Mouse (Mus musculus) cerebellum, adult 11-12 months (tissue): ENCODE results near the gene Gfy.

Source experiments
- DNase-seq: peaks from one replicate; pipeline ENCODE4 v3.0.0; 2022

Gene Gfy

DNA sequence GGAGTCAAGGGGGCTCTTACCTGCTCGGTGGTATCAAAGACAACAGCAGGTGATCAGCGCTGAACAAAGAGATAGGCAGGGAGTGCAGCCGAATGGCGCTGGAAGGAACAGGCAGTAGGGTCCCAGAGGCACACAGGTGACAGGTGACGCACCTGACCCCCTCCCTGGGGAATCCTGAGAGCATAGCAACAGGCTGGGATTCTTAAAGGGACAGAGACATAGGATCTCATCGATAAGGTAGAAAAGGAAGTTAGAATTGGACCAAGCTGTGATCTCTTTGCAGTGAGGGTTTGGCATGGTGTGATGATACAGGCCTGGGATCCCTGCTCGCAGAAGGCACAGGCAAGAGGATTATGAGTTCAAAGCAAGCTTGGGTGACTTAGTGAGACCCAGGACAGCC is at the start of gene Gfy:
Gene Gfy (minus strand): TSS at position 101 of the 400 bp plus-strand sequence.
- DNase-seq, result no peak

DNA sequence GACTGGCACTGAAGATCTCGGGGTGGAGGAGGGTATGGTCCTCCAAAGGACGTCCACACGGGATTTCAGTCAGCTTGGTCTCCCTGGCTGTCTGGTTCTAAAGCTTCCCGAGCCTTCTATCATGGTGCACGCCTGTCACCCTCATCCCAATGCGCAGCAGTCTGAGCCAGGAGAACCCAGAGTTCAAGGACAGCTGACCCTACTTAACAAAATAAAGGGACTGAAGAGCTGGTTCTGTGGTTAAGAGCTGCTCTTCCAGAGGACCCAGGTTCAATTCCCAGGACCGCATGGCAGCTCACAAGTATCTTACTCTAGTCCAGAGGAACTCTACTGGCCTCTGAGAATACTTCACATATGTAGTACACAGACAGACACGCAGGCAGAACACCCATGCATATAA is 49.7 kb upstream of the Gfy start:
- no peak for DNase-seq

DNA sequence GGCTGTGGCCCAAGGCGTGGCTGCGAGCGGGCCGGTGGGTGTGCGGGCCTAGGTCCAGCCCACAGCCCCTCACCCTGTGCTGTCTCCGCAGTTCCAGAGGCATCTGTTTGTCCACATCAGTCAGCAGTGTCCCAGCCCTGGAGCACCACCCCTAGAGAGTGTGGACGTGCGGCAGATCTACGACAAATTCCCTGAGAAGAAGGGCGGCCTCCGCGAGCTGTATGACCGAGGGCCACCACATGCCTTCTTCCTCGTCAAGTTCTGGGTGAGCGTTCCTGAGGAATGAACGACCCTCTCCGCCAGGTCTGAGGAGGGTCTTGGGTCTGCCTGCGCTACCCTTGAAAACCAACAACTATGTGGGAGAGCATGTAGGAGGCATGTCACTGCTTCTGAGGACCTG is 49.2 kb upstream of the Gfy start:
- DNase-seq, result no peak

DNA sequence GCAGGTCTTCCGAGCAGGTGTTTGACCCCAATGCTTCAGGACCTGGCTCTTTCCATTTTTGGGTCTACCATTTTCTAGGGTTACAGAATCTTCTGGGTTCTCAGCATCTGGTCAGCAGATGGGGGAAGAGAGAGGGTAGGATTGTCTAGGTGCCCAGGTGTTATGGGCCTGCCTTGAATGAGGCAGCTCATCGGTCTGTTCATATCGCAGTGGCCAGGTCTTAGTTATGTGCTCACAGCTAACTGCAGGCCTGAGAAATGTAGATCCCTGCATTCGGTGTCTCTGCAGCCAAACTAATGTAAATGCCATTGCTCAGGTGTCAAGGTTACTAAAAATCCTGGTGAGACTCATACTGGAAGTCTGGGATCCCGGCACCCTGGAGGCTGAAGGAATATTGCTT is 47.1 kb upstream of the Gfy start:
- DNase-seq, result no peak

DNA sequence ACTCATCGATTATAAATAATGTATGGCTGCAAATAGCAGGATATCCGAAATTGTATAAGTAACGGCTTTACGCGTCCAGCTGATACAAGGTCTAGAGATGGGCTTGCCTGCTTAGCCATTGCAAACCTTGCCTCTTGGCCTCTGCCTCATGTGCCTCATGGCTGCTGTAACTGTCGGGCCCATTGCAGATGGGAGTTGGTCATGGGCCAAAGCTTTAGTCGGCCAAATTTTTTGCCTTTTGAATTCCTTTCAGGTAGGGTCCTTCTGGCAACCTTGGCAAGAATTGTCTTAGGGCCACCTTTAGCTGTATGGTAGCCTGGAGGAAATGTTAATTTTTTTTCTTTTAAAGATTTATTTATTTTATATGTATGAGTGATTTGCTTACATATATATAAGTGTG is 45.5 kb upstream of the Gfy start:
- no peak for DNase-seq

DNA sequence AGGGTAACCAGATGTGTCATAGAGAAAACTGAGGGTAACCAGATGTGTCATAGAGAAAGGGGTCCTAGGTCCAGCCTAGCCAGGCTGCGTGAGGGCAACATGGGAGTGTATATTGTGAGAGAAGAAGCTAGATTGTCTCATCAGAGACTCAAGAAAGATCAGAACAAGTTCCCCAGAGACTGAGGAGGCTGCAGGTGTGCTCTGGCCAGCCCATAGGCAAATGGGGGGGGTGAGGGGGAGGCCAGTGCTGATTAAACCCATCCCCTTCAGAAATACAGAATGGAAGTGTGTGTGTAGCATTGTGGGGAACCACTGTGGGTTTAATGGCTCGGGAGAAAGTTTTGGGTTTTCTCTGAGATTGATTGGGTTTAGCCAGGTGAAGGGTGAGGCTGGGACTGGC is 42.3 kb upstream of the Gfy start:
- DNase-seq, result no peak

DNA sequence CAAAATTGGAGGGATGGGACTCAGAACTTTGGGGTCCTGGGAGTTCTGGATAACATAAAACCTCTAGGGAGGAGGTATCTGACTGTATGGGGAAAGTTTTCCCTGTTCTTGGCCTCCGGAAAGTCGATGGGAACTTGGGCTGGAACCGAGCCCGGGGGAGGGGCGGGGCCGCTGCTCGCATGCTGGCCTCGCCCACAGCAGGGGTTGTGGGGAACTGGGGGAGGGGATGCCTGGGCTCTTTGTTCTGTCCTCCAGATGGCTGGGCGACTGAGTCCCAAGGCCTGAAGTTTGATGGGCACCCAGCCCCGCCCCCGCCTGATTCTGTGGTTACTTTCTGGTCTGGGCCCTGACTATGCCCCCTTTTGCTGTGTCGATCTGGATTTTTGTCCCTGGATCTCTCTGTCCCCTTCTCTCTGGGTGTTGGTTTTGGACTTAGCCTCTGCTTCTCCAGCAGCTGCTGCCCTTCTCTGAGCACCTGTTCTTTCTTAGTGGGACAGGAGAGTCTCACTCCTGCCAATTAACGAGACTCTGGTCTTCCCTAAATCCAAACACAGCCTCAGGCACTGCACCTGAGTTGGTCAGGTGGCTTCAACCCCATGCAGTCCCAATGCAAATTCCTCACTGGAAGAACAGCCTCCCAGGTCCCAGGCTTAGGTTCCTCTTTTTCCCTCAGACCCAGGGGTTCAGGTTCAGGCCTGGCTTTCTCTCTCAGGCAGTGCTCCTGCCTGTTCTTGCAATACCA is 37.2 kb upstream of the Gfy start:
- DNase-seq, result no peak

DNA sequence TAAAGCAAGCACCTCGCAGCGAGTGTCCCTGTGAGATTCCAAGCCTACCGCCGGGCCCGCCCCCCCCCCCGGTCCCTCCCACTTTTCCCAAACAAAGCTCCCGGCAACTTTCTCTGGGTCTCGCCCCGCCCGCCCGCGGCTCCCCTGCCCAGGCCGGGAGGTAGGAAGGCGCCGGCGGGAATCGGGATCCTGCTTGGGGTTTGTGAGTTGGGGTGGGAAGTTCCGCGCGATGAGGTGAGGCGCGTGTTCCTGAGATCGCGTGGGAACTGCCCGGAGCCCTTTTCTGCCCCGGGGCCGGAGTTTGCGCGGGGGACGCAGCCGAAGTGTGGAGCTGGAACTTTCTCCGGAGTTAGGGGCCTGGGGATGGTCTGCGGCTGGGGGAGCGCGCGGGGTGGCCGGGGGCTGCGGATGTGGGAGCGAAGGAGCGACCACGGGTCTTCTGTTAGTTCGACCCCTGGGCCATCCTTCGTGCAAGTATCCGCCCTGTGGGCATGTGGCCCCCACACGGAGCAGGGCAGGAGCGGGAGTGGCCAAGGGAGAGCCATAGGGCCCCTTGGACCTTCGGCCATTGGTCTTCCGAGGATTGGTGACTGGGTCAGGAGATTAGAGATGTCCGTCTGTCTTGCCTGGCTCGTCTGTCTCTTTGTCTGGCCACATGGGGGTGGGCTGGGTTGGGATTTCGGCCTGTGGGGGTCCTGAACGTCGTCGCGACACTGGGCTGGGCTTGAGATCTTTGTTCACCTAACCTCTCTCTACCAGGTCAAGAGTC is 36.5 kb upstream of the Gfy start, which contains the start of gene Tead2:
Gene Tead2 (plus strand): TSS at position 81 of the 769 bp plus-strand sequence.
- no peak for DNase-seq

DNA sequence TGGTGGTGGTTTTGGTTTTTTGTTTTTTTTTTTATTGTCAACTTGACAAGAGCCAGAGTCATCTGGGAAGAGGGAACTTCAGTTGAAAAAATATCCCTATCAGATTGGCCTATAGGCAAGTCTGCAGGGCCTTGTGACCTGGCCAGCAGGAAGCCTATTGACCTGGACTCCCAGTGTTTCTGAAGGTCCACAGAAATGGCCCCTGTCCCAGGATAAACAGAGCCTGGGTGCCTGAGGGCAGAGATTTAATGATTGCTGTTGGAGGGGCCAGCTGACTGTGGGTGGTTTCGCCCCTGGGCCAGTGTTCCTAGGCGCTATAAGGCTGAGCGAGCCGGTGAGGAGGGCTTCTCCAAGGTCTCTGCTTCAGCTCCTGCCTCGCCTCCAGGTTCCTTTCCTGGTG is 34.3 kb upstream of the Gfy start:
- no peak for DNase-seq

DNA sequence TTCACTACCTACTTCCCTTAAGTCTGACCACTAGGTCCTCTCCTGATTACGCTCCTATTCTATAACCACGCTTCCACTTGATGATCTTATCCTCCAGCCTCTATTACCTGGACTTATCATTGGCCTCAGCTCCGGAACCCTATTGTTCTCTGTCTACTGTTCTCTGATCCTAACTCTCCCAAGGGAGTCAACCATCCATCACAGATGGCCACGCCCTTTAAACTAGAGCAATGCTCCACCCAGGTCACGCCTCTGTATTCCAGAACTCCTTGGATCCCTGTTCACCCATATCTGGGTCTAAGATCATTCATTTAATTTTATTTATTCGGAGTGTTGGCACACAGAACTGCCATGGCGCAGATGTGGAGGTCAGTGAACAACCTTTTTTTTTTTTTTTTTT is 33.0 kb upstream of the Gfy start:
- no peak for DNase-seq

DNA sequence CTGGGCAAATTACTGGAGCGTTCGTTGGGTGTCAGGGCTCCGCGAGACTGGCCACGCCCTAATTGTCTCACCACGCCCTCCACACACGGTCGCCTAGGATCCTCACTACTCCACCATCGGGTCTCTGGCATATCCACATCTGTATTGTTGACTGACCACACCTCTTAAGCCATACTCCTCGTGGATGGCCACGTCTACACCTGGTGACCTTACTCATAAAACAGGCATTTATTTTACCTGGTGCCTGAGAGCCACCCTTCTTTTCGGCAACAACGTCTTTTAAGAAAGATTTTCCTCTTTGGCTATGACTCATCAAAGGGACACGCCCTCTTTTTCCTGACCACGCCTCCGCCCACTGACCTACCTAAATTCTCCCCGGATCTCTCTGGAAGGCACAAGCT is 32.5 kb upstream of the Gfy start, which contains the start of gene Dkkl1:
Gene Dkkl1 (minus strand): TSS at position 297 of the 401 bp plus-strand sequence.
- DNase-seq, result no peak

DNA sequence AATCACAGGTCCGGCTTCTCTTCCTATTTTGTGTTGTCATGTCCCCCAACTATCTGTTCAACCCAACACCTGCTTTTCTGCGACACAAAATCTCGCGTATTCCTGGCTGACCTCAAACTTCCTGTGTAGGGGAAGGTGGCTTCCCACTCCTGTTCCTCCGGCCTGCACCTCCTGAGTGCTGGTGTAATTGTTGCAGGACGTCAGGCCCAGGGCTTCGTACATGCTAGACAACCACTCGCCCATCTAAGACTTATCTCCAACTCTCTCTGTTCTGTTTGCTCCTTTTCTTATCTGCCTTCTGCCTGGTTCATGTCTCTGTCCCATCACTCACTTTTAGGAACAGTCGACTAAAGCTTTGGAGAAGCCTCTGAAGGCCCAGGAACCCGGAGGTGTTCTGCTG is 31.7 kb upstream of the Gfy start:
- DNase-seq, result no peak

DNA sequence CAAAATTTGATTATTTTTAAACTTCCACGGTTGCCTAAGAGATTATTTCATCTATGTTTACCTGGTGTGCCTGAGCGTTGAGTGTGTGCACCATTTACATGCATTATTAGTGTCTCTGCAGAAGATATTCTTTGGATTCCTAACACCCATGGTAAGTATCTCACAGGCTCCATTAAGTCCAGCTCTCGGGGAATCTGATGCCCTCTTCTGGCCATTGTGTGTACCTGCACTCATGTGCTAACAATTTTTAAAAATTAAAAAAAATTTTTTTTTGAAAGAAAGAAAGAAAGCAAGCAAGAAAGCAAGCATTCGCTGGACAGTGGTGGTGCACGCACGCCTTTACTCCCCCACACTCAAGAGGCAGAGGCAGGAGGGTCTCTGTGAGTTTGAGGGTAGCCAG is 28.9 kb upstream of the Gfy start:
- DNase-seq, result no peak

DNA sequence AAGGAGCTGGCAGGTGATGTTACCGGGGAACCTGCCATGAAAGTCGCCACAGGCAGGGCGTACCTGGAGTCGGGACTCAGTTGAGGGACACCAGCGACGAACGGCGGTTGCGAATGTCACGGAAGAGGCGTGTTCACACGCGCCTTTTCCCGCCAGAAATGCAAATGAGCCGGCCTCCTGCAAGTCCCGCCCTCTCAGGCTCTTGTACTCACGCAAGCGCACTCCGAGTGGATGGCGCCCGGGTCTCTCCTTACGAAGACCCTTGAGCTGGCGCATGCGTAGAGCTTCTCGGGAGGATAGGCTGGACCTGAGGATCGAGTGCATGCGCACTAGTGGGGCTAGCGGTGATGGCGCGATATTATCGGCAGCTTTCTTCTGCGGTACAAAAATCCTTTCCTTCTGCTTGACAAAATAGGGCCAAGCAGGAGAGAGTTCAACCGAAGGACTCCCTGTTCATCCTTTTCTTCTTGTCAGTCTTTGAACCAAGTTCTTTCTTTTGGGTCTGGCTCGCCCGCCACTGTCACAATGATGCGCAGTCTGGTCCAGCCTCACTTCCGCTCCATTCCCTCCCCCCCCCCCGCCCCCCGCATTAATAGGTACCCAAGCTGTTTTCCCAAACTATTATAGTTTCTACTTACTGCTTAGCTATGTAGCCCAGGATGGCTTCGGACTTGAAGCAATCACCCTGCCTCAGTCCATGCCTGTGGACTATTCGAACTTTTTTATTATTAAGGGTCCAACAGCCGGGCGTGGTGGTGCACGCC is 25.2 kb upstream of the Gfy start, which contains the start of gene Ccdc155:
Gene Ccdc155 (minus strand): TSS at position 513 of the 764 bp plus-strand sequence.
- peak; percentile 97 for DNase-seq

DNA sequence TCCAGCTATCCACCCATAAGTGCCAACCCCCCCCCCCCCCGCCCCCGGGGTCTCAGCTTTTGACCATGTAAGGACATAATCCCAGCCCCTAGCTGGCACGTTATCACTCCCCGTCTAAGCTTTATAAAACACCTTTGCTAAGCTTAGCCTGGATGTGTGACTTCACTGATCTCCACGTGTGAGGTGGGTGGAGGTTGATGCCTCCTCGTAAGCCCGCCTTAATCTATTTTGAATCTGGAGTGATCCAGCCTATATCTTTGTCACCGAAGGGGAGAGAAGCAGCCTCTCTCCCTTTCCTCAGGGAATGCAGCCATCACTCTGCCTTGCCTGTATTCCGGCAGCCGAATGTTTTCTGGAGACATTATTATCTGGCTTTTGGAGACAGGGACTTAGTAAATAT is 23.3 kb upstream of the Gfy start:
- no peak for DNase-seq

DNA sequence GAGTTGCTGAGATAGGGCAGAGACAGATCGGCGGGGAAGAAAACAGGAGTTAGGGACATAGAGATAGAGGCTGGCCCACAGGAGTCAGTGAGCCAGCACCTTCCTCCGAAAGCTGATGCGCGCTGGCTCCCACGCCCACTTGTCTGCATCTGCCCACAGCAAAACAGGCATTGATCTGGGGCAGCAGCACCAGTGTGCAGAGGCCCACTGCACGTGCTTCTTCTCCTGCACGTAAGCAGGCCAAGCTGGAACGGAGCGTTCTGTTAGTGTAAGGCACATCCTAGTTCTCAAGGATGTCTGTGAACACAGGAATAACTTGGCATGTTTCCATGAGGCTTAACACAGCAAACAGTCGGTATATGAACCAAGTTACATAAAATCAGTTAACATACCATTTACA is 19.6 kb upstream of the Gfy start:
- peak; percentile 55 for DNase-seq

DNA sequence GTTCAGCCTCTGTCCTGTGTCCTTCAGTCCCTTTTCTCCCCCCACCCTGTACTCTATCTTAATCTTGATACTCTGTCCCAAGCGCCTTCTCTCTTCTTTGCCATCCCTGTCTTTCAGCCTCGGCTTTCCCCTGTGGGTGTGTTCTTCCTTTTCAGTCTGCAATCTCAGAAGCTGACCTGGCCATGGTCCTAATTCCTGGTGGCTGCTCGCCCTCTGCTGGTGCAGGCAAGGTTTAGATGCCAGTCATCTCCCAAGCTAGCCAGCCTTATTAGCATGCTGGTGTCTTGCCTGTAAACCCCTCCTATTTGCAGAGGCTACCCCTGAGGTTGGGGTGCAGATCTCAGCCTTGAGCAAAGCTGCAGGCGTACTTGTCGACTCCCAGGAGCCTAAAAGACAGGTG is 19.1 kb upstream of the Gfy start:
- DNase-seq, result peak; percentile 92

DNA sequence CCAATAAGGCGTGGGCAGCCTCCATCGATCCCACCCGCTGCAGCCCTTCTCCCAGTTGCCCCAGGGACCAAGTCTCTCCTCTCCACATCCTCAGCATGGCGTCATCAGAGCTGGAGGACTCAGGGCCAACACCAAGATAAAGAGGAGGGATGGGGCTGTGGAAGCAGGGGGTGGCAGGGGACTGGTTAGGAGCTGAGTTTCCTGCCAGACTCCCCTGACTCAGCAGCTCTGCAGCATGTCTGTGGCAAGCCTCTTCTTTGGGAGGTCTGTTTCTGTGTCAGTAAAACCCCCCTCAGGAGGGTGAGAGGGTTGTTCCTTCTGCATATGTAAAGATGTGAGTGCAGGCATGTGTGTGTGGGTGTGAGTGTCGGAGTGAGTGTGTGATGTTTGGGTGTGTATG is 17.6 kb upstream of the Gfy start:
- peak; percentile 51 for DNase-seq

DNA sequence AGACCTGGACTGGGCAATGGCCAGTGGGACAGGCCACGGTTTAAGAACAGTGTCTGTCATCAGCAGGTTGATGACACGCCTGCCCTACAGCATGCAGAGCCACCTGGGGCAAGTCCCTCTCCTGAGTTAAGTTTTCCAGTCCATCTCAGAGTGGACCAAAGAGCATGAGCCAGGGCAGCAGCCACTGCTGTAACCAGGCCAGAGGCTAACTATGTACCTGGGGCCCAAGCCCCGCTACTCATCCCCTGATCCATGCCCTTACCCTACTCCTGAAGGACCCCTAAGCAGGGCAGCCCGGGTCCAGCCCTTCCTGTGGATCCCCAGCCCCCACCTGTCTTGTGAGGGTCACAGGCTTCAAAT is 16.8 kb upstream of the Gfy start:
- DNase-seq, result peak; percentile 54

DNA sequence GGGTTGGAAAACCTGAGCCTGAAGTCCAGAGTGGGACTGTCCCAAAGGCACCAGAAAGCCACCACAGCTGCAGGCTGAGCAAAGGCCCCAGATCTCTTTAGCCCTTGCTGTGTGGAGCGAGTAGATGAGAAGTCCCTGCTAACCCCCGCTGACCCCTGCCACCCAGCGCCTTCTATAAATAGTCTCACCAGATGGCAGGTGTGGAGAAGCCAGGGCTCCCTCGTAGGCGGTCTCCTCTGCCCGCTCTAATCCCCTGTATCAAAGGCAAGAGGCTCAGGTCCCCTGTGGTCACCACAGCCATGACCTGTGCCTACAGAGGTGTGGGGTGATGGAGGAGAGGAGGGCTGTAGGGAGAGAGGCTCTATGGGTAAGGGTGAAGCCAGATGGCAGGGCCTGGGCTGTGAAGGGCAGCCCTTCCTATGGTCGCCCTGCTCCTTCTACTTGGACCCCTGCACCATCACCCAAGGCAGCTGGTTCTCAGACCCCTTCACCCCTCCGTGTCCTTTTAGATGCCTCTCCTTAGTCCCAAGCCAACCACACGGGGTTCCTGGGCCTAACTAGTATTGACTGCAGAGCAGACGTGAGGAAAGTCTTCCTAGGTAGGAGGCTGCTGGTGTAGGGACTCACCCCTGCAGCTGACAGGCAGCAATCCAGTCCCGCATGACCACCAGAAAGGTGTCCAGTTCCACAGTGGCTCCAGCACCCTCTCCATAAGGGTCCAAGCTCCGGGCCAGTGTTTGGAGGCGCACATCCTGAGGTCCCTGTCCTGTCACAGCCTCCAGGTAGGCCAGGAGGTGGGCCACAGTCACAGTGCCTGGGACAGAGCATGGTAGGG is 16.2 kb upstream of the Gfy start:
- DNase-seq, result peak; percentile 78

DNA sequence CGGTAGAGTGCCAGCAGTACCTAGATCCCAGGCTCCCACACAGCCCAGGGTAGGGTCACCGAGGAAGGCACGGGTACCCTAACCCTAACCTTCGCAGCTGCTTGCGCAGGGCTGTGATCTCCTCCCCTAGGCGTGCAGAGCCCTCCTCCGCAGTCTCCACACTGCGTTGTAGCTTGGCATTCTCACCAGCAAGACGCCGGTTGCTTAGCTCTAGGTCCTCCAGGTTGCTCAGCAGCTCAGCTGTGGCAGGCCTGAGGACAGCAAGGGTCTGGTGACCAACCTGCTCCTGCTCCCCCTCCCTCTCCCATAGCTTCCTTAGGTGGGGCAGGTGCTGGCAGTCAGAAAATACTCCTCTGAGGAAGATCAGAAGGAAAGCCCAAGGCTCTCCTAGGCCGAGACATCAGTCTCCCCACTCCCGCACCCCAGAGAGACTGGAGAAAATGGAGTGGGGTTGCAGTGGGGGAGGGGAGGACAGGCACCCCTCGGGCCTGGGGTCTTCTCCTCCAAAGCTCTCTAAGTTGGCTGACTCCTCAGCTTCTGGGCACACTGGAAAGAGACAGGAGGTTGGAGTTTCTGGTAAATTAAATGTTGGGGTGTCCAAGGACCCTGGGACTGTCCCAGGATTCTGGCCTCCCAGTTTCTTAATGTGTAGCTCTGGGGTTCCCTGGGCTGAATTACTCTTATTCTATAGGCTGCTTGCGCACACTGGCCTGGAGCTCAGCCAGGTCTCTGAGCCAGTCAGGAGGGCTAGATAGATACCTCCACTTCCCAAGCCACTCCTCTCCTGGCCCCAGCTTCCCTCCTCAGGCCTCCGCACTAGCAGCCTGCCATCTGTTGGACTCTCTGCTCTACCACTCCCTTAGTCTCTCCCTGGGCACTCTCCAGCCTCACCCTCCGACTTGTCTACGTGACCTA is 14.8 kb upstream of the Gfy start:
- DNase-seq, result peak; percentile 81

DNA sequence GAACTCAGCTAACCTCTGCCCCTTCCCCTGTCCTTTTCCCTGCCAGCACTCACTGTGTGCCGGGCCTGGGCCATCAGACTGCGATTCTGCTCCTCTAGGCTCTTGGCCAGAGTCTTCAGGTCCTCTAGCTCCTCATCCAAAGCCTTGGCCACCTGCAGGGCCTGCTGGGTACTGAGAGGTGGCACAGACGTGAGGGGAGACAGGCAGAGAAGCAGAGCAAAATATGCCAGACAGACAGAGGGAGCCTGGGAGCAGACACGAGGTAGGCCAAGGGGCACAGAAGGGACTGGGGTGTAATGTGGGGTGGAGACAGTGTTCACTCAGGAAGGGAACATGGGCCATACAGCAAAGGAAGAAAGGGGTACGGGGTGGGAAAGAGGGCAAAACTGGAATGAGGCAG is 14.0 kb upstream of the Gfy start:
- DNase-seq, result peak; percentile 82
